Comparison of ENCODE assay signal across 14 mouse cellular contexts in genomic region chr11:73108195-73108897, GRCm38 (mm10). TPM values are rescaled to one million over a fixed set of nuclear protein-coding genes. Genes with fewer than 3 reads are reported as not detected.
DNase-seq lines count a peak whose midpoint lies in the region; ATAC-seq lines count a peak whose summit lies in the region.
"Had no signal": no experiment of that assay in that cellular context is flagged by ENCODE, and none has a peak within 500 bp of the region (broad histone marks: within the 10 kb centered on the region; RNA-seq: fewer than 3 reads in every experiment).

No protein-coding gene starts in this region.

- no peak overlapping the region for H3K27ac ChIP-seq in liver, embryonic 11.5 days (ENCODE audit: low read depth, low read length)
- H3K27ac ChIP-seq: gastrocnemius, adult 2 months; hindbrain, embryonic 15.5 days had no signal

- no peaks in the 10 kb centered on the region for H3K27me3 ChIP-seq in liver, embryonic 11.5 days (replicated peaks; ENCODE audit: control insufficient read depth, insufficient read depth, low read length)
- H3K27me3 ChIP-seq: hindbrain, embryonic 15.5 days had no signal

- H3K4me2 ChIP-seq in liver, embryonic 11.5 days: no peak overlapping the region
- H3K4me2 ChIP-seq: hindbrain, embryonic 15.5 days had no signal

- H3K4me3 ChIP-seq in liver, embryonic 11.5 days (ENCODE audit: low read depth, low read length): no peak overlapping the region
- H3K4me3 ChIP-seq: gastrocnemius, adult 2 months; hindbrain, embryonic 15.5 days; myocyte had no signal

- WGBS in liver, embryonic 11.5 days: 57% methylated on average over 5 of the region's 5 CpGs

- 0 out of 2 replicates have a peak, but pooled peaks cover 8% of the 10 kb centered on the region for H3K4me1 ChIP-seq in liver, embryonic 11.5 days (replicated peaks; ENCODE audit: control insufficient read depth, insufficient read depth, low read length)
- H3K4me1 ChIP-seq: hindbrain, embryonic 15.5 days had no signal

- H3K9me3 ChIP-seq in liver, embryonic 11.5 days (ENCODE audit: control insufficient read depth, low read length): no peaks in the 10 kb centered on the region
- H3K9me3 ChIP-seq: hindbrain, embryonic 15.5 days had no signal

- ATAC-seq in activated CD4-positive, CD25-positive, alpha-beta regulatory T cell, adult 4 months: peak; percentile 88
- ATAC-seq in liver, embryonic 11.5 days (replicated peaks; ENCODE audit: low FRiP score): peak; percentile 45; the same call in 1 of the 2 replicates

- no peaks in the 10 kb centered on the region for H3K36me3 ChIP-seq in liver, embryonic 11.5 days (ENCODE audit: control insufficient read depth, insufficient read depth, low read length)
- H3K36me3 ChIP-seq: hindbrain, embryonic 15.5 days had no signal

- H3K9ac ChIP-seq in liver, embryonic 11.5 days (ENCODE audit: low read depth, low read length): no peak overlapping the region
- H3K9ac ChIP-seq: hindbrain, embryonic 15.5 days had no signal

- DNase-seq in layer of hippocampus, adult 9-11 months: peak; percentile 48
- no peak for DNase-seq in layer of hippocampus, postnatal 14 days (ENCODE audit: low spot score in 2 of 2)
- no peak for DNase-seq in liver, embryonic 11.5 days (ENCODE audit: low spot score)
- DNase-seq in thymus, postnatal 14 days: peak; percentile 76
- DNase-seq in left cerebral cortex, adult 8-10 months (ENCODE audit: low spot score in 2 of 2): no peak
- no peak for DNase-seq in frontal cortex, postnatal 14 days (ENCODE audit: low spot score in 2 of 2)
- DNase-seq: adrenal gland, adult 2 months; cerebellum, adult 18-20 months; gastrocnemius, adult 2 months; kidney, postnatal 36 days; lung, postnatal 36 days had no signal

RNA-seq across cellular contexts. Expression of gene Itgae, which starts 18.0 kb away (rescaled TPM):
- under 1 TPM; 0.21 to 0.45 TPM for total RNA-seq in layer of hippocampus, postnatal 14 days (2021)
- 100 to 1,000 TPM in 1 of 2 experiments, 10 to 100 TPM in 1; 94.7 to 118 TPM for polyA plus RNA-seq in activated CD4-positive, CD25-positive, alpha-beta regulatory T cell, adult 4 months (2017; shearing (Covaris generic))
- polyA plus RNA-seq in liver, embryonic 11.5 days (2014; fragmentation: Nextera tagmentation; extraction: Ambion mirVana): 0.43 and 0.60 TPM in 2 replicates
- total RNA-seq in left cerebral cortex, adult 8-10 months (2022): under 1 TPM; 0.18 to 0.37 (median 0.29) TPM

RNA-seq across cellular contexts. Expression of gene Haspin, which starts 29.7 kb away (rescaled TPM):
- total RNA-seq in layer of hippocampus, postnatal 14 days (2021): under 1 TPM; 0.31 to 0.74 TPM
- 1 to 10 TPM; 8.6 to 8.7 TPM for polyA plus RNA-seq in activated CD4-positive, CD25-positive, alpha-beta regulatory T cell, adult 4 months (2017; shearing (Covaris generic))
- polyA plus RNA-seq in liver, embryonic 11.5 days (2014; fragmentation: Nextera tagmentation; extraction: Ambion mirVana): 24.2 and 25.1 TPM in 2 replicates
- under 1 TPM in 3 of 4 experiments, not detected in 1; 0.14 to 0.30 (median 0.22) TPM for total RNA-seq in left cerebral cortex, adult 8-10 months (2022)

RNA-seq across cellular contexts. Expression of gene P2rx5, which starts 51.9 kb away (rescaled TPM):
- total RNA-seq in layer of hippocampus, postnatal 14 days (2021): 1 to 10 TPM; 1.8 to 3.0 TPM
- polyA plus RNA-seq in activated CD4-positive, CD25-positive, alpha-beta regulatory T cell, adult 4 months (2017; shearing (Covaris generic)): under 1 TPM in 1 of 2 experiments, not detected in 1; 0.19 TPM
- polyA plus RNA-seq in liver, embryonic 11.5 days (2014; fragmentation: Nextera tagmentation; extraction: Ambion mirVana): 0.62 and 0.68 TPM in 2 replicates
- 1 to 10 TPM in 2 of 4 experiments, under 1 TPM in 2; 0.70 to 1.4 (median 0.97) TPM for total RNA-seq in left cerebral cortex, adult 8-10 months (2022)

Comparison
In these comparisons a context has a peak if more than half of its experiments do, and no peak if none do; other contexts are left out.
1. DNase-seq: peak in layer of hippocampus, adult 9-11 months (single experiment) and thymus, postnatal 14 days (single experiment); none in layer of hippocampus, postnatal 14 days (0 of 2), liver, embryonic 11.5 days (single experiment), left cerebral cortex, adult 8-10 months (0 of 2) and frontal cortex, postnatal 14 days (0 of 2).